Mouse (Mus musculus): ENCODE measurements around the gene Cep295nl. TPM values are rescaled to one million over a fixed set of nuclear protein-coding genes. Genes with fewer than 3 reads are reported as not detected.
A peak's percentile ranks its signal among the peaks of the same experiment; 100 is the strongest.

Cep295nl gene
- polyA plus RNA-seq, 1 experiment: 0.48 TPM

GRCm38 (mm10) chr11:118289037-118289511 is 53.2 kb downstream of the Cep295nl start:
- TF ChIP-seq CTCF (IDR thresholded peaks at IDR 0.05; ENCODE audit: extremely low read depth, insufficient read depth, low read length) (no peak), POLR2A (IDR thresholded peaks at IDR 0.05; ENCODE audit: extremely low read depth, insufficient read depth, low read length) (no peak)
- Histone ChIP-seq H3K27ac (ENCODE audit: insufficient read depth, low read length) (peak overlapping the region; percentile 22; the same call in 1 of the 2 replicates), H3K4me3 (ENCODE audit: insufficient read depth, low read length) (peak overlapping the region; percentile 91), H3K4me1 (ENCODE audit: control insufficient read depth, insufficient read depth, low read length) (peaks cover 4% of the 10 kb centered on the region; the same call in 1 of the 2 replicates)

- no peak for TF ChIP-seq CTCF (IDR thresholded peaks at IDR 0.05; ENCODE audit: extremely low read depth, insufficient read depth, low read length)
- TF ChIP-seq POLR2A (IDR thresholded peaks at IDR 0.05; ENCODE audit: extremely low read depth, insufficient read depth, low read length): no peak
Observed at GRCm38 (mm10) chr11:118287573-118287972, 54.7 kb downstream of the Cep295nl start.

DNA sequence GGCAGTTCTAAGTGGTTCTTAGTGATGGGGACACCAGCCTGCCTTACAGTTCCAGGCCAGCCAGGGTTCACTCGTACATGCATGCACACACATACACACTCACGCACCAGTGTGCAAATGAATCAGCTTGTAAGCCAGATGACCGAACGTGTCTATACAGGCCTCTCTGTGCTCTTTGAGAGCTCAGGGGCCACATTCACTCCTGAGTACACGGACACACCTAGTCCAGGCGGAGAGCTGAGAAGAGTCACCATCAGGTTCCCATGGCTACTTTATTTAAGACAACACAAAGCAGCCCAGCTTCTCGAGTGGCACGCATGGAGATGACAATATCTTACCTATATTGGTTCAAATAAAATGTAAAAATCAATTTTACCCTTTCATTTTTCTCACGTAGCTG is 55.9 kb downstream of the Cep295nl start:
- Histone ChIP-seq H3K4me1 (ENCODE audit: control insufficient read depth, insufficient read depth, low read length) (peaks cover 4% of the 10 kb centered on the region; the same call in 1 of the 2 replicates), H3K4me3 (ENCODE audit: insufficient read depth, low read length) (no peak overlapping the region), H3K27ac (ENCODE audit: insufficient read depth, low read length) (no peak overlapping the region)
- no peak for TF ChIP-seq POLR2A (IDR thresholded peaks at IDR 0.05; ENCODE audit: extremely low read depth, insufficient read depth, low read length)
- no peak for TF ChIP-seq CTCF (IDR thresholded peaks at IDR 0.05; ENCODE audit: extremely low read depth, insufficient read depth, low read length)

More at GRCm38 (mm10) chr11:118287573-118287972, 54.7 kb downstream of the Cep295nl start:
- H3K4me1 ChIP-seq (ENCODE audit: control insufficient read depth, insufficient read depth, low read length): peaks cover 4% of the 10 kb centered on the region; the same call in 1 of the 2 replicates
- H3K4me3 ChIP-seq (ENCODE audit: insufficient read depth, low read length): no peak overlapping the region
- H3K27ac ChIP-seq (ENCODE audit: insufficient read depth, low read length): no peak overlapping the region

DNA sequence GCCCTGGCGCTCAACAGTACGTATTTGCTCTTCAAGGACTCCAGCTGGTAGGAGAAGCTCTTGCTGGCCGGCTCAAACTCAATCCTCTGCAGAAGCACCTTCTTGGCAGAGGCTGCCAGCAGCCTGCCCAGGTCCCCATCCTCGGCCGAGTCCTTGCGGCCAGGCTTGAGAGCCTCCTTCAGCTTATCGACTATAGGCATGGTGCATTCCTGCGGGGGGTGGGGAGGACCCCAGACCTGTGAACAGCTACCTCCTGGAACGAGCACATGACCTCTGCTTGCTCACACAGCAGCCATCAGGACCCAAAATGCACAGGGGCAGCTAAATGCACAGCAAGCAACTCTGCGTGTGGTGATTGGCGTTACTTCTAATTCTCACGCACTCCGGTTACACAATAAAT is 56.5 kb downstream of the Cep295nl start:
- TF ChIP-seq POLR2A (IDR thresholded peaks at IDR 0.05; ENCODE audit: extremely low read depth, insufficient read depth, low read length): no peak
- TF ChIP-seq CTCF (IDR thresholded peaks at IDR 0.05; ENCODE audit: extremely low read depth, insufficient read depth, low read length): no peak
- peaks cover 4% of the 10 kb centered on the region; the same call in 1 of the 2 replicates for H3K4me1 ChIP-seq (ENCODE audit: control insufficient read depth, insufficient read depth, low read length)
- no peak overlapping the region for H3K4me3 ChIP-seq (ENCODE audit: insufficient read depth, low read length)
- H3K27ac ChIP-seq (ENCODE audit: insufficient read depth, low read length): no peak overlapping the region

Other genes starting within 250 kb of the Cep295nl start
- gene Dnah17, start 211.9 kb downstream of the Cep295nl start, polyA plus RNA-seq (2012; rRNA removed): 0.06 and 0.10 TPM in 2 replicates
- gene Cyth1, start 93.9 kb downstream of the Cep295nl start, polyA plus RNA-seq (2012; rRNA removed): 69.2 and 80.3 TPM in 2 replicates
- 26.7 and 27.3 TPM in 2 replicates for gene Usp36, start 52.3 kb downstream of the Cep295nl start, polyA plus RNA-seq (2012; rRNA removed)
- 176 and 186 TPM in 2 replicates for gene Timp2, start 13.2 kb upstream of the Cep295nl start, polyA plus RNA-seq (2012; rRNA removed)
- 29.1 and 37.5 TPM in 2 replicates for gene Lgals3bp, start 59.6 kb upstream of the Cep295nl start, polyA plus RNA-seq (2012; rRNA removed)
- 36.9 and 39.0 TPM in 2 replicates for gene Cant1, start 76.6 kb upstream of the Cep295nl start, polyA plus RNA-seq (2012; rRNA removed)
- gene C1qtnf1, start 85.7 kb upstream of the Cep295nl start, polyA plus RNA-seq (2012; rRNA removed): 3.0 and 3.4 TPM in 2 replicates
- gene Engase, start 134.3 kb upstream of the Cep295nl start, polyA plus RNA-seq (2012; rRNA removed): 10.3 and 12.0 TPM in 2 replicates